Mouse (Mus musculus) small intestine, adult 2 months (tissue): Measurements from ENCODE around the gene Bpifa6.

Experiments
- CTCF ChIP-seq: fragments of 200-500 bp; IDR thresholded peaks from 2 replicates; pipeline ENCODE4 v1.5.1; 2012; ENCODE audit warnings: low read depth, mild to moderate bottlenecking, control low read depth, inconsistent platforms, low read length, moderate library complexity, mixed read lengths; ENCODE audit not compliant: insufficient replicate concordance, insufficient read length; ENCODE audit errors: extremely low read depth
- POLR2A ChIP-seq: fragments of 200-500 bp; IDR thresholded peaks from 2 replicates; pipeline ENCODE4 v1.6.1; 2012; ENCODE audit warnings: low read depth, mild to moderate bottlenecking, control low read depth, inconsistent platforms, low read length, moderate library complexity

- TF ChIP-seq CTCF (peak; percentile 68; the same call in 1 of the 2 replicates), POLR2A (no peak)
Observed at GRCm38 (mm10) chr2:153929871-153930413, 44.8 kb upstream of the Bpifa6 start.
